Mouse (Mus musculus) E14TG2a.4 (cell line): ENCODE data around the gene Wbp1l.

Source experiments
- H3K27me3 ChIP-seq: 2 replicates; pipeline ENCODE4 v1.6.1; 2014; ENCODE audit warnings: low read length, control low read depth; ENCODE audit not compliant: insufficient read depth
- H3K36me3 ChIP-seq: 2 replicates; pipeline ENCODE4 v1.6.1; 2014; ENCODE audit warnings: low read length, control low read depth; ENCODE audit not compliant: insufficient read depth
- H3K4me1 ChIP-seq: replicated peaks from 2 replicates; pipeline ENCODE4 v1.6.1; 2014; ENCODE audit warnings: low read depth, low read length, control low read depth
- H3K4me3 ChIP-seq: replicated peaks from 2 replicates; pipeline ENCODE4 v1.5.1; 2014; ENCODE audit warnings: mild to moderate bottlenecking, low read length
- H3K9me3 ChIP-seq: 2 replicates; pipeline ENCODE4 v1.6.1; 2014; ENCODE audit warnings: low read length, control low read depth
- CTCF ChIP-seq: conservative IDR thresholded peaks from 2 replicates; pipeline ENCODE4 v1.5.1; 2014; ENCODE audit warnings: low read length
- NANOG ChIP-seq: IDR thresholded peaks from 2 replicates; pipeline ENCODE4 v1.6.1; 2014; ENCODE audit warnings: borderline replicate concordance, low read length, mixed read lengths
- POU5F1 ChIP-seq: IDR thresholded peaks from 2 replicates; pipeline ENCODE4 v1.6.1; 2014; ENCODE audit warnings: low read length, borderline replicate concordance

The Wbp1l gene

GRCm38 (mm10) chr19:46621236-46622183 is 22.6 kb downstream of the Wbp1l start:
- peaks cover 32% of the 10 kb centered on the region for H3K36me3 ChIP-seq
- H3K9me3 ChIP-seq: no peaks in the 10 kb centered on the region
- no peak for TF ChIP-seq CTCF
- no peaks in the 10 kb centered on the region for H3K27me3 ChIP-seq
- H3K4me1 ChIP-seq: peaks cover 80% of the 10 kb centered on the region
- no peak overlapping the region for H3K4me3 ChIP-seq

- peaks cover 32% of the 10 kb centered on the region for H3K36me3 ChIP-seq
- no peak for TF ChIP-seq POU5F1
- no peak for TF ChIP-seq NANOG
- no peak for TF ChIP-seq CTCF
These were observed 23.8 kb downstream of the Wbp1l start for GRCm38 (mm10) chr19:46622659-46623193.

GRCm38 (mm10) chr19:46623194-46623667 is 24.3 kb downstream of the Wbp1l start:
- H3K9me3 ChIP-seq: no peaks in the 10 kb centered on the region
- H3K27me3 ChIP-seq: no peaks in the 10 kb centered on the region
- H3K4me1 ChIP-seq: peaks cover 65% of the 10 kb centered on the region
- H3K36me3 ChIP-seq: peaks cover 30% of the 10 kb centered on the region
- TF ChIP-seq POU5F1: no peak
- no peak for TF ChIP-seq CTCF
- TF ChIP-seq NANOG: no peak
- H3K4me3 ChIP-seq: peak overlapping the region; percentile 52; the same call in 1 of the 2 replicates

More at GRCm38 (mm10) chr19:46622659-46623193, 23.8 kb downstream of the Wbp1l start:
- H3K4me3 ChIP-seq: peak overlapping the region; percentile 52
- no peaks in the 10 kb centered on the region for H3K27me3 ChIP-seq
- H3K4me1 ChIP-seq: peaks cover 68% of the 10 kb centered on the region
- no peaks in the 10 kb centered on the region for H3K9me3 ChIP-seq

GRCm38 (mm10) chr19:46623790-46624772 is 25.2 kb downstream of the Wbp1l start:
- H3K27me3 ChIP-seq: no peaks in the 10 kb centered on the region
- peak overlapping the region; percentile 33 for H3K4me3 ChIP-seq
- H3K4me1 ChIP-seq: peaks cover 62% of the 10 kb centered on the region
- H3K9me3 ChIP-seq: no peaks in the 10 kb centered on the region
- TF ChIP-seq POU5F1 (no peak), CTCF (no peak), NANOG (no peak)
- peaks cover 27% of the 10 kb centered on the region for H3K36me3 ChIP-seq

- Histone ChIP-seq H3K36me3 (peaks cover 22% of the 10 kb centered on the region), H3K4me1 (peaks cover 64% of the 10 kb centered on the region), H3K4me3 (no peak overlapping the region), H3K9me3 (no peaks in the 10 kb centered on the region), H3K27me3 (no peaks in the 10 kb centered on the region)
- TF ChIP-seq NANOG (no peak), POU5F1 (no peak), CTCF (no peak)
These were observed 26.1 kb downstream of the Wbp1l start for GRCm38 (mm10) chr19:46625015-46625414.

GRCm38 (mm10) chr19:46625519-46625918 is 26.6 kb downstream of the Wbp1l start:
- Histone ChIP-seq H3K9me3 (no peaks in the 10 kb centered on the region), H3K27me3 (no peaks in the 10 kb centered on the region), H3K4me1 (peaks cover 61% of the 10 kb centered on the region), H3K4me3 (no peak overlapping the region), H3K36me3 (peaks cover 22% of the 10 kb centered on the region)
- TF ChIP-seq CTCF: no peak
- TF ChIP-seq NANOG: no peak
- TF ChIP-seq POU5F1: no peak

GRCm38 (mm10) chr19:46628403-46628802 is 29.5 kb downstream of the Wbp1l start:
- Histone ChIP-seq H3K27me3 (no peaks in the 10 kb centered on the region), H3K9me3 (no peaks in the 10 kb centered on the region), H3K4me1 (peaks cover 54% of the 10 kb centered on the region), H3K36me3 (peaks cover 22% of the 10 kb centered on the region), H3K4me3 (no peak overlapping the region)
- no peak for TF ChIP-seq CTCF

- TF ChIP-seq CTCF (no peak), POU5F1 (no peak), NANOG (no peak)
- H3K36me3 ChIP-seq: peaks cover 23% of the 10 kb centered on the region
- no peak overlapping the region for H3K4me3 ChIP-seq
- H3K9me3 ChIP-seq: no peaks in the 10 kb centered on the region
- H3K27me3 ChIP-seq: no peaks in the 10 kb centered on the region
- peaks cover 40% of the 10 kb centered on the region for H3K4me1 ChIP-seq
These were observed 30.9 kb downstream of the Wbp1l start for GRCm38 (mm10) chr19:46629807-46630206.
